Mouse (Mus musculus): ENCODE measurements around the gene Siglech. TPM values are rescaled to one million over a fixed set of nuclear protein-coding genes. Genes with fewer than 3 reads are reported as not detected.
A peak's percentile ranks its signal among the peaks of the same experiment; 100 is the strongest.
"Not testable (repeated sequence)": the region's sequence is repeated elsewhere in the genome, so short reads cannot be mapped to it uniquely, and the experiment has no call there.

The Siglech gene
- polyA plus RNA-seq, 1 experiment from 2014 or later, result 0.79 TPM

GRCm38 (mm10) chr7:55759346-55759745, 8.6 kb upstream of the Siglech start:
- 60% methylated on average over 3 of the region's 3 CpGs for WGBS
- no peak for ATAC-seq (replicated peaks; ENCODE audit: insufficient number of reproducible peaks, low FRiP score, low TSS enrichment, low read depth)
- H3K4me3 ChIP-seq (ENCODE audit: low read depth, low read length), result no peak overlapping the region

GRCm38 (mm10) chr7:55780011-55780410, 12.0 kb downstream of the Siglech start:
- no peaks in the 10 kb centered on the region for H3K9me3 ChIP-seq (replicated peaks; ENCODE audit: control insufficient read depth, low read length)
- no peak overlapping the region for H3K4me3 ChIP-seq (ENCODE audit: low read depth, low read length)
- ATAC-seq (replicated peaks; ENCODE audit: insufficient number of reproducible peaks, low FRiP score, low TSS enrichment, low read depth) (no peak), DNase-seq (ENCODE audit: low spot score) (no peak)
- no peaks in the 10 kb centered on the region for H3K36me3 ChIP-seq (replicated peaks; ENCODE audit: control insufficient read depth, insufficient read depth, low read depth, low read length)
- H3K9ac ChIP-seq (replicated peaks; ENCODE audit: low read length), result no peak overlapping the region
- no peaks in the 10 kb centered on the region for H3K27me3 ChIP-seq (ENCODE audit: control insufficient read depth, insufficient read depth, low read length)
- no peak overlapping the region for H3K27ac ChIP-seq (replicated peaks; ENCODE audit: low read depth, low read length)
- H3K4me2 ChIP-seq (ENCODE audit: low read depth, low read length), result no peak overlapping the region
- 70% methylated on average over 4 of the region's 4 CpGs for WGBS
- H3K4me1 ChIP-seq (ENCODE audit: control insufficient read depth, insufficient read depth, low read length), result no peaks in the 10 kb centered on the region

More at GRCm38 (mm10) chr7:55759346-55759745, 8.6 kb upstream of the Siglech start:
- no peak overlapping the region for H3K9ac ChIP-seq (replicated peaks; ENCODE audit: low read length)
- H3K9me3 ChIP-seq (replicated peaks; ENCODE audit: control insufficient read depth, low read length), result no peaks in the 10 kb centered on the region
- no peak for DNase-seq (ENCODE audit: low spot score)
- H3K4me2 ChIP-seq (ENCODE audit: low read depth, low read length), result no peak overlapping the region
- H3K27me3 ChIP-seq (ENCODE audit: control insufficient read depth, insufficient read depth, low read length), result no peaks in the 10 kb centered on the region
- no peaks in the 10 kb centered on the region for H3K36me3 ChIP-seq (replicated peaks; ENCODE audit: control insufficient read depth, insufficient read depth, low read depth, low read length)
- no peaks in the 10 kb centered on the region for H3K4me1 ChIP-seq (ENCODE audit: control insufficient read depth, insufficient read depth, low read length)
- no peak overlapping the region for H3K27ac ChIP-seq (replicated peaks; ENCODE audit: low read depth, low read length)

GRCm38 (mm10) chr7:55782493-55782892, 14.5 kb downstream of the Siglech start:
- ATAC-seq (replicated peaks; ENCODE audit: insufficient number of reproducible peaks, low FRiP score, low TSS enrichment, low read depth) (no peak), DNase-seq (ENCODE audit: low spot score) (no peak)
- Histone ChIP-seq H3K36me3 (replicated peaks; ENCODE audit: control insufficient read depth, insufficient read depth, low read depth, low read length) (no peaks in the 10 kb centered on the region), H3K4me1 (ENCODE audit: control insufficient read depth, insufficient read depth, low read length) (no peaks in the 10 kb centered on the region), H3K4me3 (ENCODE audit: low read depth, low read length) (no peak overlapping the region), H3K27ac (replicated peaks; ENCODE audit: low read depth, low read length) (no peak overlapping the region), H3K9me3 (replicated peaks; ENCODE audit: control insufficient read depth, low read length) (no peaks in the 10 kb centered on the region), H3K27me3 (ENCODE audit: control insufficient read depth, insufficient read depth, low read length) (no peaks in the 10 kb centered on the region), H3K4me2 (ENCODE audit: low read depth, low read length) (no peak overlapping the region), H3K9ac (replicated peaks; ENCODE audit: low read length) (no peak overlapping the region)
- WGBS, result 66% methylated on average over 3 of the region's 3 CpGs

GRCm38 (mm10) chr7:55784580-55784979, 16.6 kb downstream of the Siglech start:
- Histone ChIP-seq H3K27me3 (ENCODE audit: control insufficient read depth, insufficient read depth, low read length) (no peaks in the 10 kb centered on the region), H3K4me1 (ENCODE audit: control insufficient read depth, insufficient read depth, low read length) (no peaks in the 10 kb centered on the region), H3K36me3 (replicated peaks; ENCODE audit: control insufficient read depth, insufficient read depth, low read depth, low read length) (no peaks in the 10 kb centered on the region), H3K4me2 (ENCODE audit: low read depth, low read length) (no peak overlapping the region), H3K9ac (replicated peaks; ENCODE audit: low read length) (no peak overlapping the region), H3K4me3 (ENCODE audit: low read depth, low read length) (no peak overlapping the region), H3K9me3 (replicated peaks; ENCODE audit: control insufficient read depth, low read length) (no peaks in the 10 kb centered on the region), H3K27ac (replicated peaks; ENCODE audit: low read depth, low read length) (no peak overlapping the region)
- ATAC-seq (replicated peaks; ENCODE audit: insufficient number of reproducible peaks, low FRiP score, low TSS enrichment, low read depth), result no peak
- 87% methylated on average over 3 of the region's 3 CpGs for WGBS
- no peak for DNase-seq (ENCODE audit: low spot score)

- 87% methylated on average over 5 of the region's 5 CpGs for WGBS
- H3K9ac ChIP-seq (replicated peaks; ENCODE audit: low read length); H3K4me3 ChIP-seq (ENCODE audit: low read depth, low read length); H3K27me3 ChIP-seq (ENCODE audit: control insufficient read depth, insufficient read depth, low read length); ATAC-seq (replicated peaks; ENCODE audit: insufficient number of reproducible peaks, low FRiP score, low TSS enrichment, low read depth); H3K4me1 ChIP-seq (ENCODE audit: control insufficient read depth, insufficient read depth, low read length); H3K4me2 ChIP-seq (ENCODE audit: low read depth, low read length); DNase-seq (ENCODE audit: low spot score); H3K9me3 ChIP-seq (replicated peaks; ENCODE audit: control insufficient read depth, low read length); H3K36me3 ChIP-seq (replicated peaks; ENCODE audit: control insufficient read depth, insufficient read depth, low read depth, low read length); H3K27ac ChIP-seq (replicated peaks; ENCODE audit: low read depth, low read length): not testable (repeated sequence)
Measured at GRCm38 (mm10) chr7:55790586-55790985, 22.6 kb downstream of the Siglech start.

GRCm38 (mm10) chr7:55792280-55792679, 24.3 kb downstream of the Siglech start:
- DNase-seq (ENCODE audit: low spot score), result no peak
- H3K27ac ChIP-seq (replicated peaks; ENCODE audit: low read depth, low read length), result no peak overlapping the region
- H3K9me3 ChIP-seq (replicated peaks; ENCODE audit: control insufficient read depth, low read length), result no peaks in the 10 kb centered on the region
- peaks cover 3% of the 10 kb centered on the region; the same call in 1 of the 2 replicates for H3K36me3 ChIP-seq (replicated peaks; ENCODE audit: control insufficient read depth, insufficient read depth, low read depth, low read length)
- H3K9ac ChIP-seq (replicated peaks; ENCODE audit: low read length), result no peak overlapping the region
- H3K4me3 ChIP-seq (ENCODE audit: low read depth, low read length), result no peak overlapping the region
- no peak for ATAC-seq (replicated peaks; ENCODE audit: insufficient number of reproducible peaks, low FRiP score, low TSS enrichment, low read depth)
- 76% methylated on average over 3 of the region's 3 CpGs for WGBS
- H3K4me2 ChIP-seq (ENCODE audit: low read depth, low read length), result no peak overlapping the region
- H3K4me1 ChIP-seq (ENCODE audit: control insufficient read depth, insufficient read depth, low read length), result no peaks in the 10 kb centered on the region; the same call in 1 of the 2 replicates
- H3K27me3 ChIP-seq (ENCODE audit: control insufficient read depth, insufficient read depth, low read length), result no peaks in the 10 kb centered on the region

- Histone ChIP-seq H3K27me3 (ENCODE audit: control insufficient read depth, insufficient read depth, low read length) (no peaks in the 10 kb centered on the region), H3K9ac (replicated peaks; ENCODE audit: low read length) (peak overlapping the region; percentile 70), H3K4me2 (ENCODE audit: low read depth, low read length) (peak overlapping the region; percentile 52), H3K27ac (replicated peaks; ENCODE audit: low read depth, low read length) (no peak overlapping the region), H3K9me3 (replicated peaks; ENCODE audit: control insufficient read depth, low read length) (no peaks in the 10 kb centered on the region), H3K4me1 (ENCODE audit: control insufficient read depth, insufficient read depth, low read length) (no peaks in the 10 kb centered on the region; the same call in 1 of the 2 replicates), H3K4me3 (ENCODE audit: low read depth, low read length) (peak overlapping the region; percentile 85), H3K36me3 (replicated peaks; ENCODE audit: control insufficient read depth, insufficient read depth, low read depth, low read length) (peaks cover 6% of the 10 kb centered on the region)
- DNase-seq (ENCODE audit: low spot score) (peak; percentile 5), ATAC-seq (replicated peaks; ENCODE audit: insufficient number of reproducible peaks, low FRiP score, low TSS enrichment, low read depth) (peak; percentile 26; the same call in 1 of the 2 replicates)
- WGBS, result 36% methylated on average over 13 of the region's 13 CpGs
Measured at GRCm38 (mm10) chr7:55793236-55793951, 25.4 kb downstream of the Siglech start.

- no peak within 1 kb of the TSS for H3K27ac ChIP-seq (replicated peaks; ENCODE audit: low read depth, low read length)
- no peaks in the 10 kb centered on the region; the same call in 1 of the 2 replicates for H3K4me1 ChIP-seq (ENCODE audit: control insufficient read depth, insufficient read depth, low read length)
- under 1% methylated on average over 51 of the region's 51 CpGs for WGBS
- peak within 1 kb of the TSS; percentile 85 for H3K4me3 ChIP-seq (ENCODE audit: low read depth, low read length)
- peak; percentile 98 for DNase-seq (ENCODE audit: low spot score)
- no peaks in the 10 kb centered on the region for H3K9me3 ChIP-seq (replicated peaks; ENCODE audit: control insufficient read depth, low read length)
- H3K9ac ChIP-seq (replicated peaks; ENCODE audit: low read length), result peak within 1 kb of the TSS; percentile 87
- H3K27me3 ChIP-seq (ENCODE audit: control insufficient read depth, insufficient read depth, low read length), result no peaks in the 10 kb centered on the region
- peaks cover 6% of the 10 kb centered on the region for H3K36me3 ChIP-seq (replicated peaks; ENCODE audit: control insufficient read depth, insufficient read depth, low read depth, low read length)
- peak; percentile 99 for ATAC-seq (replicated peaks; ENCODE audit: insufficient number of reproducible peaks, low FRiP score, low TSS enrichment, low read depth)
- H3K4me2 ChIP-seq (ENCODE audit: low read depth, low read length), result peak within 1 kb of the TSS; percentile 64
Measured at GRCm38 (mm10) chr7:55793952-55794603, 26.1 kb downstream of the Siglech start, which contains the start of gene Tubgcp5. Gene Tubgcp5 (plus strand): TSS chr7:55794154.
